Mouse (Mus musculus): ENCODE measurements around the gene Myo1a.

- TF ChIP-seq CTCF (IDR thresholded peaks at IDR 0.05; ENCODE audit: control insufficient read depth, insufficient read depth, insufficient read length) (no peak), MAX (IDR thresholded peaks at IDR 0.05) (no peak), MYOG (IDR thresholded peaks at IDR 0.05; ENCODE audit: control insufficient read depth, extremely low read depth, insufficient read length) (no peak), MYOD1 (IDR thresholded peaks at IDR 0.05; ENCODE audit: control insufficient read depth, insufficient read length, low read depth) (no peak), USF1 (IDR thresholded peaks at IDR 0.05; ENCODE audit: low read depth) (no peak), FOSL1 (IDR thresholded peaks at IDR 0.05; ENCODE audit: insufficient read depth, low read length, poor library complexity, severe bottlenecking) (no peak), CEBPB (IDR thresholded peaks at IDR 0.05; ENCODE audit: low read depth) (no peak)
These were observed 25.4 kb downstream of the Myo1a start for GRCm38 (mm10) chr10:127730285-127730932.

Measured in C2C12 (cell line).